Mouse (Mus musculus) neural tube, embryonic 10.5 days (tissue): ENCODE data around the gene Acat3.
"Not testable (repeated sequence)": the region's sequence is repeated elsewhere in the genome, so short reads cannot be mapped to it uniquely, and the experiment has no call there.

ENCODE experiments used
- DNase-seq: peaks from one replicate; pipeline ENCODE4 v3.0.0-alpha.2; 2017; ENCODE audit warnings: low spot score; ENCODE audit errors: extremely low spot score

The Acat3 gene

GRCm38 (mm10) chr17:12940151-12940805 lies at the start of gene Acat3:
Gene Acat3 (minus strand): TSS chr17:12940600.
- no peak for DNase-seq

- DNase-seq, result not testable (repeated sequence)
Observed at GRCm38 (mm10) chr17:12988096-12988495, 47.7 kb upstream of the Acat3 start.

- no peak for DNase-seq
Observed at GRCm38 (mm10) chr17:12983988-12984387, 43.6 kb upstream of the Acat3 start.

- DNase-seq, result no peak
Observed at GRCm38 (mm10) chr17:12978546-12978945, 38.1 kb upstream of the Acat3 start.

GRCm38 (mm10) chr17:12973851-12974250 lies 33.5 kb upstream of the Acat3 start:
- DNase-seq, result no peak

GRCm38 (mm10) chr17:12967173-12967572 lies 26.8 kb upstream of the Acat3 start:
- no peak for DNase-seq

GRCm38 (mm10) chr17:12963476-12963875 lies 23.1 kb upstream of the Acat3 start:
- no peak for DNase-seq

GRCm38 (mm10) chr17:12960331-12960873 lies 20.0 kb upstream of the Acat3 start, which contains the start of gene Acat2:
Gene Acat2 (minus strand): TSS chr17:12960747.
- DNase-seq, result peak; percentile 91

GRCm38 (mm10) chr17:12959377-12959776 lies 19.0 kb upstream of the Acat3 start:
- not testable (repeated sequence) for DNase-seq

GRCm38 (mm10) chr17:12956664-12957063 lies 16.3 kb upstream of the Acat3 start:
- DNase-seq, result no peak

- DNase-seq, result no peak
Observed at GRCm38 (mm10) chr17:12949669-12950068, 9.3 kb upstream of the Acat3 start.

GRCm38 (mm10) chr17:12942459-12943162 lies 2.2 kb upstream of the Acat3 start:
- no peak for DNase-seq

- DNase-seq, result no peak
Observed at GRCm38 (mm10) chr17:12941543-12942260, 1.3 kb upstream of the Acat3 start.

GRCm38 (mm10) chr17:12939377-12940148 lies 837 bp downstream of the Acat3 start:
- not testable (repeated sequence) for DNase-seq

- no peak for DNase-seq
Observed at GRCm38 (mm10) chr17:12938077-12938476, 2.3 kb downstream of the Acat3 start.

- DNase-seq, result no peak
Observed at GRCm38 (mm10) chr17:12937412-12937970, 2.9 kb downstream of the Acat3 start.

- DNase-seq, result no peak
Observed at GRCm38 (mm10) chr17:12935719-12936118, 4.7 kb downstream of the Acat3 start.

GRCm38 (mm10) chr17:12931576-12931975 lies 8.8 kb downstream of the Acat3 start:
- not testable (repeated sequence) for DNase-seq

- no peak for DNase-seq
Observed at GRCm38 (mm10) chr17:12925703-12926180, 14.7 kb downstream of the Acat3 start.

- no peak for DNase-seq
Observed at GRCm38 (mm10) chr17:12925001-12925400, 15.4 kb downstream of the Acat3 start.

- no peak for DNase-seq
Observed at GRCm38 (mm10) chr17:12921073-12921472, 19.3 kb downstream of the Acat3 start.
